Mouse (Mus musculus): ENCODE results near the gene Cntnap3. TPM values are rescaled to one million over a fixed set of nuclear protein-coding genes. Genes with fewer than 3 reads are reported as not detected.
A peak's percentile ranks its signal among the peaks of the same experiment; 100 is the strongest.
"Not testable (repeated sequence)": the region's sequence is repeated elsewhere in the genome, so short reads cannot be mapped to it uniquely, and the experiment has no call there.

The Cntnap3 gene
- 1.0 and 1.7 TPM in 2 replicates for polyA plus RNA-seq (2014; fragmentation: Nextera tagmentation; extraction: Ambion mirVana)

DNA sequence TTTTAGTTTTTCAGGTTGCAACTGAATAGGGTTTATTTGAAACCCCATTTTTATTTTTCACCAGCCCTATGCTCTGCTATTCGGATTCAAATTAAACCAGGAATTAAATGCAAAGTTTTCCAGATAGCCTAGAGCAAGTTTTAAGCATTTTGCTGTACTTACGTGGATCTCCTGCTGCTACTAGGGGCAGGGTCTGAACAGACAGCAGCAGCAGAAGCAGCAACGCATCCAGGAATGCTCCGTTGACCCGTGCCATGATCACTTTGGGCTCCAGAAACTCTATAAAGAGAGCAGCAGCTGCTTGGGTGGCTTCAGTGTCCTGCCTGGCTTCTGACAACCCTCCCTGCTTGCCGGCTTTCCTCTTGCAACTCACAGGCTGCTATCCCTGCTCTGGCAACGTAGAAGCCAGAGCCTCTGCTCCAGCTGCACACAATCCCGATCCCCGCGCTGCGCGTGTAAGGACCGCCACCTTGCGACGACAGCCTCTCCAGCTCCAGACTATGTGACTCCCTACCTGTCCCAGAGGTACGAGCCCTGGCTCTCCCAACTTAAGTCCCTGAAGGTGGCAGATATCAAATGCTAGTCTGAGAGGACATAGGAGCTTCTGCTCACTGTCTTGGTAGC lies at the start of gene Cntnap3:
TSS of gene Cntnap3 (minus strand) at position 371 of the 624 bp plus-strand sequence.
- ATAC-seq (ENCODE audit: low FRiP score) = peak; percentile 94
- peak; percentile 66 for DNase-seq (ENCODE audit: low spot score)
- no peaks in the 10 kb centered on the region for H3K27me3 ChIP-seq (ENCODE audit: control insufficient read depth, insufficient read depth, low read length)
- no peaks in the 10 kb centered on the region for H3K9me3 ChIP-seq (ENCODE audit: control insufficient read depth, low read length)
- H3K27ac ChIP-seq = no peak within 1 kb of the TSS
- peak within 1 kb of the TSS; percentile 33; the same call in 1 of the 2 replicates for H3K9ac ChIP-seq
- no peaks in the 10 kb centered on the region for H3K4me1 ChIP-seq (replicated peaks; ENCODE audit: control insufficient read depth, insufficient read depth, low read length)
- H3K36me3 ChIP-seq (replicated peaks; ENCODE audit: control insufficient read depth, insufficient read depth) = no peaks in the 10 kb centered on the region
- 10% methylated on average over 16 of the region's 16 CpGs for WGBS
- peak within 1 kb of the TSS; percentile 52 for H3K4me2 ChIP-seq (replicated peaks)
- H3K4me3 ChIP-seq (replicated peaks; ENCODE audit: low read length) = peak within 1 kb of the TSS; percentile 21; the same call in 1 of the 2 replicates

DNA sequence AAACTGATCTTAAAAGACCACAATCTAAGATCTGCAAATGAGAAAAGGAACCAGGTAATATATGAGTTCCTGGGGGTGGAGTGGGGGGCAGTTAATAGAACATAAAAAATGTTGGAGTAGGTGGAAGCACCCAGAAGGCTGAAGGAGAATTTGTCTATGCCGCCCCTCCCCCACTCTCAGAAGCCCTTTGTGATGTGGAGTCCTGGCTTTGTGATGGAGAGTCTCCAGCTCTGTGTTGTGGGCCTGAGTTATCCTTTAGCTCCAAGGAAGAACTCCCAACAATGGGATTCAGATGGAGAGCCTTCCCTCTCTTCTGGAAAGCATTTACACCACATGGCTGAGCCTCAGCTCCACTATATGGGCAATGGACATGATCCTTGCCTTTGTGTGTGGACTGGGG lies 13.4 kb upstream of the Cntnap3 start, which contains the start of gene Spata31:
TSS of gene Spata31 (plus strand) at position 216 of the 400 bp plus-strand sequence.
- DNase-seq (ENCODE audit: low spot score) (no peak), ATAC-seq (ENCODE audit: low FRiP score) (no peak)
- H3K27me3 ChIP-seq (ENCODE audit: control insufficient read depth, insufficient read depth, low read length) = no peaks in the 10 kb centered on the region
- H3K27ac ChIP-seq = no peak within 1 kb of the TSS
- H3K4me3 ChIP-seq (replicated peaks; ENCODE audit: low read length) = no peak within 1 kb of the TSS
- H3K4me1 ChIP-seq (replicated peaks; ENCODE audit: control insufficient read depth, insufficient read depth, low read length) = no peaks in the 10 kb centered on the region
- WGBS = 58% methylated on average over 1 of the region's 1 CpGs
- no peaks in the 10 kb centered on the region for H3K9me3 ChIP-seq (ENCODE audit: control insufficient read depth, low read length)
- H3K36me3 ChIP-seq (replicated peaks; ENCODE audit: control insufficient read depth, insufficient read depth) = no peaks in the 10 kb centered on the region
- no peak within 1 kb of the TSS for H3K9ac ChIP-seq
- H3K4me2 ChIP-seq (replicated peaks) = no peak within 1 kb of the TSS

DNA sequence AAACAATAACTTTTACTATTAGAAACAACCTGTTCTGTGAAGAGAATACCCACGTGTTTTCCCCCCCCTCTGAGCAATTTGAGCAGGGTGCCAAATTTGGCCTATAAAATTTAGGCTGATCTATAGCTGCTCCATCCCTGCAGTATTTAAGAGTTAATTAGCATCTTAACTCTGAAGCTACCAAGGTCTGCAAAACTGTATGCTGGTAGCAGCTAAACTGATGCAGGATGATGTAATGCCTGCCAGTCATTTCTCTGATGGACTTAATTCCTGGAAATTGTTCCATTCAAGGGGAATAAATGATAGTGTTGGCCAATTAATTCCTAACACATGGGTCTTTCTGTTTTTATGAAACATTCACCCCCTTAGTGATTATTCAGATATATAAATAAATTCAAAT lies 623 bp downstream of the Cntnap3 start:
- no peak overlapping the region for H3K27ac ChIP-seq
- ATAC-seq (ENCODE audit: low FRiP score) = no peak
- no peak overlapping the region for H3K9ac ChIP-seq
- no peaks in the 10 kb centered on the region for H3K36me3 ChIP-seq (replicated peaks; ENCODE audit: control insufficient read depth, insufficient read depth)
- no peaks in the 10 kb centered on the region for H3K27me3 ChIP-seq (ENCODE audit: control insufficient read depth, insufficient read depth, low read length)
- H3K9me3 ChIP-seq (ENCODE audit: control insufficient read depth, low read length) = no peaks in the 10 kb centered on the region
- no peak for DNase-seq (ENCODE audit: low spot score)
- H3K4me1 ChIP-seq (replicated peaks; ENCODE audit: control insufficient read depth, insufficient read depth, low read length) = no peaks in the 10 kb centered on the region
- 56% methylated on average over 1 of the region's 1 CpGs for WGBS
- H3K4me3 ChIP-seq (replicated peaks; ENCODE audit: low read length) = no peak overlapping the region
- H3K4me2 ChIP-seq (replicated peaks) = no peak overlapping the region

GRCm38 (mm10) chr13:64865397-64865796 lies 38.4 kb downstream of the Cntnap3 start:
- Histone ChIP-seq H3K36me3 (replicated peaks; ENCODE audit: control insufficient read depth, insufficient read depth) (no peaks in the 10 kb centered on the region), H3K4me3 (replicated peaks; ENCODE audit: low read length) (no peak overlapping the region), H3K4me2 (replicated peaks) (no peak overlapping the region), H3K27me3 (ENCODE audit: control insufficient read depth, insufficient read depth, low read length) (no peaks in the 10 kb centered on the region), H3K9me3 (ENCODE audit: control insufficient read depth, low read length) (no peaks in the 10 kb centered on the region), H3K4me1 (replicated peaks; ENCODE audit: control insufficient read depth, insufficient read depth, low read length) (no peaks in the 10 kb centered on the region), H3K9ac (no peak overlapping the region), H3K27ac (no peak overlapping the region)
- ATAC-seq (ENCODE audit: low FRiP score) (no peak), DNase-seq (ENCODE audit: low spot score) (no peak)
- 94% methylated on average over 3 of the region's 3 CpGs for WGBS

DNA sequence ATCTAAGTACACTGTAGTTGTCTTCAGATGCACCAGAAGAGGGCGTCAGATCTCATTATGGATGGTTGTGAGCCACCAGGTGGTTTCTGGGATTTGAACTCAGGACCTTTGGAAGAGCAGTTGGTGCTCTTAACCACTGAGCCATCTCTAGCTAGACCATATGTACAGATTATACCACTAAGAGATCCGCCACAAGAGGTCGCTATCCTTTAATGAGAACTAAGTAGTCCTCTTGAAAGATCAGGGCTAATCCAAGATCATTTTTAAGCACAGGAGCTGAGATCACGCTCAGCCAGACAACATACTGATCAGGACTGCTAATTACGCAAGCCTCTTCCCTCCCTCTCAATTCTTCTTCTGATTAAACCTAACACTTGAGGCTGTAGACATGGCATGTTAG lies 78.9 kb downstream of the Cntnap3 start:
- not testable (repeated sequence) for H3K4me1 ChIP-seq (replicated peaks; ENCODE audit: control insufficient read depth, insufficient read depth, low read length); H3K9me3 ChIP-seq (ENCODE audit: control insufficient read depth, low read length); ATAC-seq (ENCODE audit: low FRiP score); H3K36me3 ChIP-seq (replicated peaks; ENCODE audit: control insufficient read depth, insufficient read depth); H3K27ac ChIP-seq; H3K4me3 ChIP-seq (replicated peaks; ENCODE audit: low read length); H3K4me2 ChIP-seq (replicated peaks); H3K9ac ChIP-seq; H3K27me3 ChIP-seq (ENCODE audit: control insufficient read depth, insufficient read depth, low read length)
- WGBS = 50% methylated on average over 5 of the region's 5 CpGs
- peak; percentile 27 for DNase-seq (ENCODE audit: low spot score)

- Histone ChIP-seq H3K9ac (no peak overlapping the region), H3K27me3 (ENCODE audit: control insufficient read depth, insufficient read depth, low read length) (no peaks in the 10 kb centered on the region), H3K4me2 (replicated peaks) (no peak overlapping the region), H3K9me3 (ENCODE audit: control insufficient read depth, low read length) (no peaks in the 10 kb centered on the region), H3K27ac (no peak overlapping the region), H3K4me3 (replicated peaks; ENCODE audit: low read length) (no peak overlapping the region), H3K4me1 (replicated peaks; ENCODE audit: control insufficient read depth, insufficient read depth, low read length) (no peaks in the 10 kb centered on the region), H3K36me3 (replicated peaks; ENCODE audit: control insufficient read depth, insufficient read depth) (no peaks in the 10 kb centered on the region)
- ATAC-seq (ENCODE audit: low FRiP score) (no peak), DNase-seq (ENCODE audit: low spot score) (no peak)
- WGBS = 82% methylated on average over 3 of the region's 3 CpGs
Measured at GRCm38 (mm10) chr13:64745383-64745782, 158.4 kb downstream of the Cntnap3 start.

GRCm38 (mm10) chr13:64732244-64732643 lies 171.5 kb downstream of the Cntnap3 start:
- Histone ChIP-seq H3K27me3 (ENCODE audit: control insufficient read depth, insufficient read depth, low read length) (no peaks in the 10 kb centered on the region), H3K4me3 (replicated peaks; ENCODE audit: low read length) (no peak overlapping the region), H3K9ac (no peak overlapping the region), H3K27ac (no peak overlapping the region), H3K4me1 (replicated peaks; ENCODE audit: control insufficient read depth, insufficient read depth, low read length) (no peaks in the 10 kb centered on the region), H3K9me3 (ENCODE audit: control insufficient read depth, low read length) (no peaks in the 10 kb centered on the region), H3K36me3 (replicated peaks; ENCODE audit: control insufficient read depth, insufficient read depth) (no peaks in the 10 kb centered on the region), H3K4me2 (replicated peaks) (no peak overlapping the region)
- ATAC-seq (ENCODE audit: low FRiP score) (no peak), DNase-seq (ENCODE audit: low spot score) (no peak)
- 88% methylated on average over 3 of the region's 3 CpGs for WGBS

- H3K4me1 ChIP-seq (replicated peaks; ENCODE audit: control insufficient read depth, insufficient read depth, low read length) = no peaks in the 10 kb centered on the region
- ATAC-seq (ENCODE audit: low FRiP score) (no peak), DNase-seq (ENCODE audit: low spot score) (no peak)
- no peak overlapping the region for H3K27ac ChIP-seq
- H3K4me3 ChIP-seq (replicated peaks; ENCODE audit: low read length) = no peak overlapping the region
- H3K4me2 ChIP-seq (replicated peaks) = no peak overlapping the region
- no peak overlapping the region for H3K9ac ChIP-seq
- H3K27me3 ChIP-seq (ENCODE audit: control insufficient read depth, insufficient read depth, low read length) = no peaks in the 10 kb centered on the region
- H3K9me3 ChIP-seq (ENCODE audit: control insufficient read depth, low read length) = no peaks in the 10 kb centered on the region
- no peaks in the 10 kb centered on the region for H3K36me3 ChIP-seq (replicated peaks; ENCODE audit: control insufficient read depth, insufficient read depth)
- WGBS = 90% methylated on average over 2 of the region's 2 CpGs
Measured at GRCm38 (mm10) chr13:64716791-64717190, 187.0 kb downstream of the Cntnap3 start.

GRCm38 (mm10) chr13:64692463-64692862 lies 211.3 kb downstream of the Cntnap3 start:
- DNase-seq (ENCODE audit: low spot score) (no peak), ATAC-seq (ENCODE audit: low FRiP score) (no peak)
- no peak overlapping the region for H3K27ac ChIP-seq
- WGBS = 92% methylated on average over 1 of the region's 1 CpGs
- no peaks in the 10 kb centered on the region for H3K36me3 ChIP-seq (replicated peaks; ENCODE audit: control insufficient read depth, insufficient read depth)
- no peaks in the 10 kb centered on the region for H3K4me1 ChIP-seq (replicated peaks; ENCODE audit: control insufficient read depth, insufficient read depth, low read length)
- no peak overlapping the region for H3K4me2 ChIP-seq (replicated peaks)
- no peak overlapping the region for H3K9ac ChIP-seq
- H3K9me3 ChIP-seq (ENCODE audit: control insufficient read depth, low read length) = no peaks in the 10 kb centered on the region
- no peak overlapping the region for H3K4me3 ChIP-seq (replicated peaks; ENCODE audit: low read length)
- no peaks in the 10 kb centered on the region for H3K27me3 ChIP-seq (ENCODE audit: control insufficient read depth, insufficient read depth, low read length)

All from hindbrain, embryonic 14.5 days (tissue).